Mouse (Mus musculus) kidney, postnatal 14 days (tissue): ENCODE data around the gene Rnpepl1.

Experiments
- DNase-seq: peaks from one replicate; pipeline ENCODE4 v3.0.0; 2022; ENCODE audit warnings: mixed read lengths

The Rnpepl1 gene

DNA sequence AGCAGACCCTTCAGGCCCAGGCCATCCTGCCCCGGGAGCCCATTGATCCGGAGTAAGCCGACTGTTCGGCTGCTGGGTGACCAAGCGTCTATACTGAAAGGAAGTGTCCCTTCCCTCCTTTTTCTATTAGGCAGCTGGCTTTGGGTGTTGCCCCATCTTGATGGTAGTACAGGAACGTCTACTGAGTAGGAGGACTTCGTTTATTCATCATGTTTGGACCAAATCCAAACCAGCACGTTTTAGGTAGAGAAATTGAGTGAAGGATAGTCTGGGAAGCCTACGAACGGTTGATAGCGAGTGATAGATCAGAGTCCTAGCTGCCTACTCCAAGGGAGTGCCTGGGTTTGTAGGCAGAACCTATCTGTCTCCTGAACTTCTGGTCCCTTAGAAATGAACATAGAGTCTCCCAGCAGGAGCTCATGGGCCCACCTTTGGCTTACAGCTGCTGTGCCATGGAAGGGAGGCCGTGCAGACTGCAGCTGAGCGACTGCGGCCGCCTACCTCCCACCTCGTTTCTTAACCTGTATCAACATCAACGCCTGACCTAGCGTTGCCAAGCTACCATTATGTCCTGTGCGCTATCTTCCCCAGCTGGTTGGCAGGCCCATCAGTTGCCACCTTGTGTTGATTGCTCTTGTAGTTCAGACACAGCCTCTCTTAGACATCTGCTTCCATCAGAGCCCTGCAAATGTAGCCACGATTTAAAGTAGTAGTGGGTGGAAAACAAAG, 2.8 kb upstream of the Rnpepl1 start:
- DNase-seq, result no peak

- no peak for DNase-seq
Measured at GRCm38 (mm10) chr1:92908664-92909063, 1.9 kb upstream of the Rnpepl1 start.

GRCm38 (mm10) chr1:92909068-92909467, 1.5 kb upstream of the Rnpepl1 start:
- no peak for DNase-seq

DNA sequence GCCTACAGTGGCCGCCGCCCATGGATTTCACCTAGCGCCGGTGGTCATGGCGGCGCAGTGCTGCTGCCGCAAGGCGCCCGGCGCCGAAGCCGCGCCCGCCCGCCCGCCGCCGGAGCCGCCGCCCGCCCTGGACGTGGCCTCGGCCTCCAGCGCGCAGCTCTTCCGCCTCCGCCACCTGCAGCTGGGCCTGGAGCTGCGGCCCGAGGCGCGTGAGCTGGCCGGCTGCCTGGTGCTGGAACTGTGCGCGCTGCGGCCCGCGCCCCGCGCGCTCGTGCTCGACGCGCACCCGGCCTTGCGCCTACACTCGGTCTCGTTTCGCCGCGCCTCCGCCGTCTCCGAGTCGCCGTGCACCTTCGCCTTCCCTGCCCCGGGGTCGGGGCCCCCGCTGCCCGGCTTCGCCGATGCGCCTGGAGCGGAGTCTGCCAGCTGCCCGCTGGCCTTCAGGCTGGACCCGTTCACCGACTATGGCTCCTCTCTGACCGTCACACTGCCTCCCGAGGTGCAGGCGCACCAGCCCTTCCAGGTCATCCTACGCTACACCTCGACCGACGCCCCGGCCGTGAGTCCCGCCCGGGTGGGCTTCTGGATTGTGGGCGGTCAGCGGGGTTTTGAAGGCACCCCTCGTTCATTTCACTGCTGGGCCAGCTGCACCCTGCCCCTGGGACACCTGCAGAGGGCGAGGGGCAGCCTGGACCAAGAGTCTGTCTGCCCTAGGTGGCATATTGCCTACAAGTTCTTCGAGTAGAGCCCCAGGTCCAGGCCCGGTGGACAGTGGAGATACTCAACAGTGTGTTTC, 540 bp downstream of the Rnpepl1 start:
- peak; percentile 74 for DNase-seq

DNA sequence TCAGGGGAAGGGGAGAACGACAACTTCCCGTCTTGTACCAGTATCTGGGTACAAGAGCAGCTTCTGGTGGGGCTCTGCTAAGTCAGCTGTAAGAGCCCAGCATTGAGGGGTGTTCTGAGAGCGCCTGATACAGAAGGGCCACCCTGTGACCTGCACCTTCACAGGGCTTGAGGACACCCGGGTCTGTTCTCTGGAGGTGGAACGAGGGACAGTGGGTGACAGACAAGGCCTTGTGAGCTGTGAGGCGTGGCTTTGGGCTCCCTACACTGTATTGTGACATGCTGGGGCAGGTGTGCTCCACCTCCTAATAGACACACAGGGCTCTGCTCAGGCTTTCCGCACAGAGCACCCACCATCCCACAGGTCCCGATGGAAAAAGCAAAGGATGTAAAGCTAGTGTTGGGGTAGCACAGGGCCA, 1.1 kb downstream of the Rnpepl1 start:
- DNase-seq, result no peak

- DNase-seq, result no peak
Measured at GRCm38 (mm10) chr1:92912286-92912685, 1.7 kb downstream of the Rnpepl1 start.

DNA sequence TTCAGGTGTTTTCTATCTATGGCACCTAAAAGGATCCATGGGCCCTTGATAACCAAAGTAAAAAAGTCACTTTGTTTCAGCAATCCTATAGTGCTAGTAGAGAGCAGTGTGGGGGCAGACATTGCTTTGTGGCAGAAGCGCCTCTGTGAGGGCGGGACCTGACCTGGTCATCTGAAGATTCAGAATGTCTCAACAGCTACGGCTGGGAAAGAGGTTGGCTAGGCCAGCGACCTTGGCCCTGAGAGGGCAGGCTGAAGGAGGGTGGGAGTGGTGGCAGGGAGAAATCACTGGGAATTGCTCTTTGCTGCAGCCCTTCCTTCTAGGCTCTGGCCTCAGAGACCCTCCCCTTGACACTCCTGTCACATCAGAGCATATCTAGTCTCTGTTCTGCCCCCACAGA, 3.7 kb downstream of the Rnpepl1 start:
- no peak for DNase-seq

DNA sequence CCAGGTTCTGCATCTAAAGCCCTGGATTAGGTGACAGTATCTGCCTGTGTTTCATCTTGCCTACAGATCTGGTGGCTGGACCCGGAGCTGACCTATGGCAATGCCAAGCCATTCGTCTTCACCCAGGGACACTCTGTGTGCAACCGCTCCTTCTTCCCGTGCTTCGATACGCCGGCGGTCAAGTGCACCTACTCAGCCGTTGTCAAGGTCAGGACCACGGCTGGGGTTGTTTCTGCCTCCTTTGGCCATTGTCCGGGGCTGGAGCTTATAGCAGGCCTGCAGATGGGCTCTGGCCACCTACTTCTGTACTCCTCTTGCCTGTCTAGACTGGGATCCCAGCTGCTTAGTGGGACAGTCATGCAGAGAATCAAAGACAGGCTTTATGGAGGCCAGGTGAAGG, 4.4 kb downstream of the Rnpepl1 start:
- DNase-seq, result no peak

DNA sequence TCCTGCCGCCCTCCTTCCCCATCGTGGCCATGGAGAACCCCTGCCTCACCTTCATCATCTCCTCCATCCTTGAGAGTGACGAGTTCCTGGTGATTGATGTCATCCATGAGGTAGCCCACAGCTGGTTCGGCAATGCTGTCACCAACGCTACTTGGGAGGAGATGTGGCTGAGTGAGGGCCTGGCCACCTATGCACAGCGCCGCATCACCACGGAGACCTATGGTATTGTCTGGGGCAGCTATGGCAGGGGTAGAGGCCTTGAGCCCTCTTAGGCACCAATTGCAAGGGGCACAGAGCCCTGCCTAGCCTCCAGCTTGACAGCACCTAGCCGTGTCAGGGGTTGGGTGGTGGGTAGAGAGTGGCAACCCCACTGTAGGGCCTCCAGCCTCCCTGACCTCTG, 6.1 kb downstream of the Rnpepl1 start:
- DNase-seq, result no peak

GRCm38 (mm10) chr1:92919151-92919550, 8.6 kb downstream of the Rnpepl1 start:
- no peak for DNase-seq

DNA sequence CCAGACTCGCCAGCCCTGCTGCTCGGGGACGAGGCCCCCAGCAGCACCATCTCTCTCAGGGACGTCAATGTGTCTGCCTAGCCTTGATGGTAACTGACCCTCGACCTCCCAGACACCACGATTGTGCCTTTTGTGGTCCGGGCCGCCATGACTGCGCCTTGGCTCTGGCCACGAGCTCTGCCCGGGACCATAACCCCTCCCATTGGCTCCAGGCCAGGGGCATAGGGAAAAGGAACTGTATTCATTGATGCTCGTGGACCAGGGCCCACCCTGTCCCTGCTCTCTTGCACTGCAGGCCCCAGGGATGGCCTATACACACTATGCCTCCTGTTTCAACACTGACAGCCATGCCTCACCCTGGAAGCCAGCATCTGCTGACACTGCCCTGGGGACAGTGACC, 9.2 kb downstream of the Rnpepl1 start:
- no peak for DNase-seq

- no peak for DNase-seq
Measured at GRCm38 (mm10) chr1:92920474-92921200, 10.1 kb downstream of the Rnpepl1 start.

DNA sequence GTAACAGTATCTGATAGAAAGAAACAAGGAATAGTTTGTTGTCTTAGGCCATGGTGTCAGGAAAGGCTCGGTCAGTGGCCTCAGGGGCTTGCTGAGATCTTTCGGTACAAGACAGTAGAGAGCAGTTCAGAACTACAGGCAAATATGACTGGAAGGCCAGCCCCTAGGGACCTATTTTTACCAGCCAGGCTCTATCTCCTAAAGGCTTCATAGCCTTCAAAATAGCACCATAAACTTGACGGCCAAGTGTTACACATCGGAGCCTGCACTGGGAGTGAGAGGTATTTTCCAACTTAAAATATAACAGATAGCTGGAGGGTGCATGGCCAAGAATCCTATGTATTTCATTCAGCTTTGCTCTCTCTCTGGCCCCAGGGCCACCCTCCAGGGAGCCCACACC, 10.9 kb downstream of the Rnpepl1 start:
- no peak for DNase-seq

- DNase-seq, result peak; percentile 71
Measured at GRCm38 (mm10) chr1:92930171-92930706, 19.7 kb downstream of the Rnpepl1 start.

DNA sequence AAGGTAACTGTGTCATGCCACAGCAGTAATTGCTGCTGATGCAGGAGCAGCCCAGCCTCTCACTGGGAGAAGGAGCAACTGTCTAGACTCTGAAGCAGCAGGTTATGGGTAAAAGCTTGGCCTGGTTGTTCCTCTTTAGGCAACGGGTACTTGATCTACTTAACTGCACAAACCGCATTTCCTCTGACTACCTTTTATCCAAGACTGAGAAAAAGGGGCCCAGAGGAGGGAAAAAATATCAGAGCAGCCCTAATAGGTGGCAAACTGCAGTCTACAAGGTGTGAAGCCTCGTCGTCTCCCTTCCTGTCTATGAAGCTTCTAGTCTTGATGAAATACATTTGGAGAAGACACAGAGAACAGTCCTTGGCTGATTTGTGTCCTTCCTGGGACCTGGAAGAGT, 23.0 kb downstream of the Rnpepl1 start:
- DNase-seq, result no peak

GRCm38 (mm10) chr1:92934182-92934827, 23.7 kb downstream of the Rnpepl1 start, which contains the start of gene Capn10:
Gene Capn10, plus strand, starts transcription at chr1:92934376.
- DNase-seq, result peak; percentile 96

- DNase-seq, result peak; percentile 58
Measured at GRCm38 (mm10) chr1:92935054-92935962, 24.7 kb downstream of the Rnpepl1 start.

- no peak for DNase-seq
Measured at GRCm38 (mm10) chr1:92935977-92936376, 25.4 kb downstream of the Rnpepl1 start.

GRCm38 (mm10) chr1:92936467-92936866, 25.9 kb downstream of the Rnpepl1 start:
- DNase-seq, result peak; percentile 50

DNA sequence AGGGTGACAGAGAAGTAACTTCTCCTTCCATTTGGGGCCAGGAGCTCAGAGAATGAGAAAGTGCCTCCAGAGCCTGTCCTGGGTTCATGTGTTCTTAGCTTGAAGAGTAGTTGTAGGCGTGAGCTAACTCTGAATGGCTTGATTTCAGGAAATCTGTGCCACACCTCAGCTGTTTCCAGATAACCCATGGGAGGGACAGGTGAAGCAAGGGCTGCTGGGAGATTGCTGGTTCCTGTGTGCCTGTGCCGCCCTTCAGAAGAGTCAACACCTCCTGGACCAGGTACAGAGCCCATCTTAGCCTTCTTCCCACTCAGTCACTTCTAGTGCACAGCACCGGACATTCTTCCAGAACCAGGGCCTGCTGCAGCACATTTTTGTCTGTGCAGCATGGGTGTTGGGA, 27.2 kb downstream of the Rnpepl1 start:
- DNase-seq, result no peak

DNA sequence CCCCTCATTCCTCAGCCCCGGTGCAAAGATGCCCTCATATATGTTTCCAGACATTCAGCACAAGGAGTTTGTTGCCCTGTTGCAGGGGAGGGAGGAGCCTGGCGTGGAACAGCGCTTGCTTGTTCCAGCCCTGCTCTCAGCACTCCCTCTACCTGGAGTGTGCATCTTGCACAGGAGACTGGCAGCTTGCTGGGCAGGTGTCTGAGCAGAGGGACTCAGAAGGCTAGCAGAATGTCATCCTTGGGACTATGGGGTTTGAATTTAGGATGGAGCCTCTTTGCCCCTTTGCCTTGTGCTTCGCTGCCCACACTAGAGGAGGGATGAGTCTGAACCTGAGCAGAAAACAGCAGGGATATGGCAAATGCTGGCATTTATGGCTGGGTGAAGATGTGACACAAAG, 29.2 kb downstream of the Rnpepl1 start:
- no peak for DNase-seq
